Mouse (Mus musculus) CD4-positive helper T cell, adult 2 months (primary cell): ENCODE results near the gene Ostf1.

Experiments
- DNase-seq: peaks from one replicate; pipeline ENCODE4 v3.0.0-alpha.2; 2012; ENCODE audit warnings: low read depth, missing footprints, low spot score

Gene Ostf1

GRCm38 (mm10) chr19:18631644-18632219 lies at the start of gene Ostf1, which contains the start of gene Nmrk1:
Gene Ostf1, minus strand, starts transcription at chr19:18631823.
Gene Nmrk1, plus strand, starts transcription at chr19:18631950.
- DNase-seq, result peak; percentile 92

- DNase-seq, result no peak
Measured at GRCm38 (mm10) chr19:18673116-18673515, 41.5 kb upstream of the Ostf1 start.

DNA sequence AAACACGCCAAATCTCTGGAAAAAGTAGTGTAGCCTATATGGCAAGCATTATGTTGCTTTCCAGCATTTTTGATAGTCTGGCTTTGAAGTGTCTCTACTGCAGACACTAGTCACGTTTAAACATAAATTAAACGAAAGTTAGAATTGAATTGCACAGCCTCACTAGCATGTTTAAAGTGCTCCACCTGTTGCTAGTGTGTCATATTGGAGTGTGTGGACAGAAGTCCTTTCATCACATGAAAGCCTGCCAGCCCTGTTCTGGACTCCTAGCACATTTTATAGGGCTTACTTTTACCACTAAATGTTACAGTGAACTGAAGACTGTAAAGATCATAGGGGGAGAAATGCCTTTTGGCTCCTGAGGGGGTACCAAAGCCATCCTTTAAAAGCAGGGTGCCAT lies 40.9 kb upstream of the Ostf1 start:
- DNase-seq, result no peak

GRCm38 (mm10) chr19:18671056-18671741 lies 39.6 kb upstream of the Ostf1 start:
- peak; percentile 70 for DNase-seq

DNA sequence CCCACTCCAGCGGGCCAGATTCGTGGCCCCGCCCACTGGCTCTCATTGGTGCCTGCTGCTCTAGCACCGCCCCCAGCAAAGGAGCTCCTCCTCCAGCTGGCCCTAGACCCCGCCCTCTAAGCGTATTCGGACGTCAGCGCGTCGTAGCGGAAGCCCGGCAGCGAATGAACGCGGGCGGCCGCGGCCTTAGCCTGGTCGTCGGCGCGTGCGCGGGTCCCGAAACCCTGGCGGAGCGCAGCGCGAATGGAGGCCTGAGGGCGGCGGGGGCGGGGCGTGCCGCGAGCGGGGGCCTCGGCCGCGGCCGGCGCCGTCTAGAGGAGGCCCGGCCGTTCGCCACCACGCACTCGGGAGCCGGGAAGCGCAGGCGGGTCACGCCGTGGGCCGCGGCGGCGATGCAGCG lies 39.0 kb upstream of the Ostf1 start, which contains the start of gene Carnmt1:
Gene Carnmt1, plus strand, starts transcription at position 157 of the 400 bp plus-strand sequence.
- peak; percentile 98 for DNase-seq

DNA sequence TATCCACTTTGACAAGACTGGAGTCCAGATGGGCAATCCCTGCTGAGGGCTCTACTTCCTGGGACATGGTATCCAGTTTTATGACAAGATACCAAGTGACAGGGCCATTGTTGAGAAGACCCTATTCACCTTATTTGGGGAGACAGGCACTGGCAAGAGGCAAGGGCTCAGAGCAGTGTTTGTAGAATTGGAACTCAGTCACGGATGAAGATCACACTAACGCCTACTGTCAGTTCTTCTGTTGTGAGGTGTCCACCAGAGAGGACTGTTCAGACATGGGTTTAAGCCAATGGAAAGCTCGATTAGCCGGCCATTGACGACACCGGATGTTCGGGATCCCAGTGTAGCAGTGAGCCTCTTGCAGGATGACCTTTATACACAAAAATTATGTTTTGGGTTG lies 37.9 kb upstream of the Ostf1 start:
- no peak for DNase-seq

GRCm38 (mm10) chr19:18666966-18667365 lies 35.3 kb upstream of the Ostf1 start:
- no peak for DNase-seq

DNA sequence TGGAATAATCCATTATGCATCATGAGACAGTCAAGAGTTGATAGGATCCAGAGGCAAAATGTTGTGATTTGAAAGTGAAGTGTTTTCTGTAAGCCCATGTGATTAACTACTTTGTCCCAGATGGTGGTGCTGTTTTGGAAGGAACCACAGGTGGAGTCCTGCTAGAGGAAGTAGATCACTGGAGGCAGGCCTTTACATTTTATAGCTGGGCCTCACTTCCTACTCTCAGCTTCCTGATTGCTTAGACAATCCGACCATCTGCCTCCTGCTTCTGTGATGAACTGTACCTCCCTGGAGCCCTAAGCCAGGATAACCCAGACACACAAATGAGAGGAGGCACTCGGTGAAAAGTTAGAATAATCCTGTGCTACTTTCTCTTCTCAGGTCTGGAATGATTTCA lies 32.3 kb upstream of the Ostf1 start:
- DNase-seq, result peak; percentile 20

DNA sequence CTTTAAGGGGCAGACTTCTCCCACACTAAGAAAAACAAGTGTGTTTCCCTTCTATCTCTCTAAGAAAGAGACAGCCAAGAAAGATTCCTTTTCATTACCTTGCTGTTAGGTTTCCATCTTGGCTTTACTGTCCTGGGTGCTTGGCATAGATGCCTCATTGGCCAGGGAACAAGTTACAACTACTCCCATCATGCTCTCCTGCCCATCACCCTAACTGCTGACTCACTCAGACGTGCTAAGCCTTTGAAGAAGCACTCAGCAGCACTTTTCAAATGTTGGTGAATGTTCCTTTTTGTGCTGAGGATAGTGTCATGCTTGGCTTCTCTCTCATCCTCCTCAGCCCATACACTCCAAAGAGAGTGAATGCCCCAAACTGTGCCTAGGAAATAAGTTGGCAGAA lies 30.1 kb upstream of the Ostf1 start:
- no peak for DNase-seq

- DNase-seq, result no peak
Measured at GRCm38 (mm10) chr19:18660466-18660865, 28.8 kb upstream of the Ostf1 start.

DNA sequence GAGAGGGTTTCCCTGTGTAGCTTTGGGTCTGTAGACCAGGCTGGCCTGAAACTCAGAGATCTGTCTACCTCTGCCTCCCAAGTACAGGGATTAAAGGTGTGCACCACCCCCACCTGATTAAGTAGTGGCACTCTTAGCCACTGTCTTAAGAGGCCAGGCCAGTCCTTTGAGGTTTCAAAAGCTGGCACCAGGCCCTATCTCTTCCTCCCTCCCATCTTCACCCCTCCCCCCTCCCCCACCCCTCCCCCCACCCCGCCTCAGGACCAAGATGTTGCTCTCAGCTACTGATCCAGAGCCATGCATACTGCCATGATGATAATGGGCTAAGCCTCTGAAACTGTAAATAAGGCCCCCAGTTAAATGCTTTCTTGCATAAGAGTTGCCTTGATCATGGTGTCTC lies 27.7 kb upstream of the Ostf1 start:
- DNase-seq, result no peak

DNA sequence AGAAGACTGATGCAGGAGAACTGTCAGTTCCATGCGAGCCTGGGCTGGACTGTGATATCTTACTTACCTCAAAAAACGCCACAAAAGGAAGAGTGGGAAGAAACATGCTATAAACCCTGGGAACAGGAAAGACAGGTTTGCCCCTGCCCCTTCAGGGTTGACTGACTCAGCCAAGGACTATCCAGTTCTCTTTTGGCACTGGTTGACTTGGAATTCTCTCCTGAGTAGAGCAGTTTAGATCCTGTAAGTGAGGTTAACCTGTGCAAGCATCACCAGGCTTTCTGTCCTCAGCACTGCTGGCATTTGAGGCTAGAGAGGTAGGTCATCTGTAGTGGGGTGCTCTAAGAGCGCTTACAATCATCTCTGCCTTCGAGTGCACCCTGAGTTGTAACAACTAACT lies 26.9 kb upstream of the Ostf1 start:
- no peak for DNase-seq

GRCm38 (mm10) chr19:18655999-18656398 lies 24.4 kb upstream of the Ostf1 start:
- no peak for DNase-seq

- DNase-seq, result no peak
Measured at GRCm38 (mm10) chr19:18654984-18655383, 23.4 kb upstream of the Ostf1 start.

GRCm38 (mm10) chr19:18654330-18654729 lies 22.7 kb upstream of the Ostf1 start:
- no peak for DNase-seq

GRCm38 (mm10) chr19:18653058-18653457 lies 21.4 kb upstream of the Ostf1 start:
- DNase-seq, result no peak

- DNase-seq, result no peak
Measured at GRCm38 (mm10) chr19:18652592-18652991, 21.0 kb upstream of the Ostf1 start.

DNA sequence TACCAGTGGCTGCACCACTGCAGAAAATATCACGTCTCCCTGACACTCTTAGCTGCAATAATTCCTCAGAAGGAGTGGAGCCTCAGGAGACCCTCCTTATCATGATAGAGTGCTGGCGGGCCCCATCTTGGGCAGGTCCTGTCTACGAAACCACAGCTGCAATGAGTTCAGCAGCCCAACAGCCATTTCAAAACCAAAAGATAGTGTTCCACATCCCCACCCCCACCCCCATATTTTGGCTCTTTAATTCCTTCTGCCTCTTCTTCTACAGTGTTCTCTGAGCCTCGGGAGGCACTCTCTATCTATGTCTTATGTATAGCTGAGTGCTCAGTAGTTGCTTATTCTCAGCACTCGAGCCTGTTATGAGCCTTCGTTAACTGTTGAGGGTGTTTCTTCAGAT lies 18.9 kb upstream of the Ostf1 start:
- no peak for DNase-seq

DNA sequence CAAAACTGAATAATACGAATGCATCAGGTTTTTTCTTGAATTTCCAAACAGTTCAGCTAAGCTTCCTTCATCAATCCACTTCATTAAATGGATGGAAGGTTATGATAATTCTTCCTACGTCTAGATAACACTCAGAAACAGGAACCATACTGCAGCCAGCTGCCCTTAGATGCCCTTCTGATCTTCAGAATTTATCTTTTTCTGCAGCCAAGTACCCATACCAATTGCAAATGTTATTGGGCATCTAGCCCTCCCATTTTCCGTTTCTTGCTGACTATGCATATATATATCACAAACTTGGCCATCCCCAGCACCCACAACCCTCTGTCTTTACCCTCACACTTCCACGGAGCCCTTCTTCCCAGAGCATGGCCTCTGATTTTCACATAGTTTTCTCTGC lies 18.3 kb upstream of the Ostf1 start:
- DNase-seq, result no peak

- no peak for DNase-seq
Measured at GRCm38 (mm10) chr19:18648558-18648945, 16.9 kb upstream of the Ostf1 start.

DNA sequence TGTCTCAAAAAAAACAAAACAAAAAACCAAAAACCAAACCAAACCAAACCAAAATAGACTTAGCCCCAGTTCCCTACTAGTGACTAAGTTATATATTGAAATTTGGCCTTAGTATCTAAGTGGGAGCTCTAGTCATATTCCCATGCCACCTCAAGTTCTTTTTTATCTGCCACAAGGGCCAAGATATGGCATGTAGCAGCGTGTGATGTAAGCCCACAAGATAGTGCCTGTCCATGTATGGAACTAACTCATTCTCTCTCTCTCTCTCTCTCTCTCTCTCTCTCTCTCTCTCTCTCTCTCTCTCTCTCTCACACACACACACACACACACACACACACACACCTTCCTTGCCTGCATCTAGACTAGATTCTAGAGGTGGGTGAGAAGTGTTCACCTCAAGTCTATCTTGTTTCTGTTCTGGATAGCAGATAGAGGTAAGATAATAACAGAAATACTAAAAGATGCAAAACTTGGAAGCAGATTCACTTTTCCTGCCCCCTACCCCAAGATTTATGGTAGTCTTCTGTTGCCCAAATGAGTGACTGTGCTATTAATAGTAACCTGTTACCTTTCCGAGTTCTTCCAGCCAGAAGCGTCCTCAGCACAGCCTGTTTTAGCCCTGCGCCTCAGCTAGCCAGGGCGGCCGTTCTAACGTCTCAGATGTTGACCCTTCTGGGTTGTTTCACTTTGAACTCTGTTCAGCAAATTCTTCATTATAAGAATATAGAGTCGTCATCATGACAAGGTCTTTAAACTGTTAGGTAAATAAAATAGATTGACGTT lies 16.3 kb upstream of the Ostf1 start:
- DNase-seq, result no peak

DNA sequence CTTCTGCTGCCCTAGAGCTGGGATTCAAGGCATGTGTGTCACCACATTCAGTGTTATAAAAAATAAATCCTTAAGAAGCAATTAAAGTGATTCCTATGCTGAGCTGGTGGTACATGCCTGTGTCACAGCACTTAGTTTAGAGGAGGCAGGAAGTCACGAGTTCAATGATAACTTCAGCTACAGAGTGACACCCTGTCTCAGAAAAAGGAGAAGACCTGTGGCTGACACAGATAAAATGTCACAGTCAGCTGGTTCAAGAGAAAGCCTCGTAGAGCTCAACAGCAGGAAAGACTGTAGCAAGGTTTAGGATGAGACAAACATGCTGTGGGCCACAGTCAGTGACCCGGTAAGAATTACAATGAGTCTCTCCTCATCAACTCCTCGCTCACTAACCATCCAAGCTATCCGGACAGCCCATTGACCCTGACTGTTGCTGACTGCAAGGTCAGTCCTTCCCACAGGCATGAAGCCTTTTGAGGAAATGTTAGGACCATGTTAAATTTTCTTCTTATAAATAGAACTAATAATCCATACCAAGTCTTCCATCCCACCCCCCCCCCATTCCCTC lies 15.3 kb upstream of the Ostf1 start:
- peak; percentile 51 for DNase-seq
